Mouse (Mus musculus): ENCODE data around the gene Atxn1. TPM values are rescaled to one million over a fixed set of nuclear protein-coding genes. Genes with fewer than 3 reads are reported as not detected.
A peak's percentile ranks its signal among the peaks of the same experiment; 100 is the strongest.

Gene Atxn1
- total and polyA plus RNA-seq, 3 experiments: 9.4 to 61.0 (median 25.0) TPM

- peaks cover 85% of the 10 kb centered on the region for H3K36me3 ChIP-seq (replicated peaks)
- H3K9me3 ChIP-seq (replicated peaks): no peaks in the 10 kb centered on the region
- ATAC-seq (ENCODE audit: extremely low read depth, insufficient number of reproducible peaks, low FRiP score, poor library complexity, severe bottlenecking) (no peak), DNase-seq (ENCODE audit: low spot score) (no peak)
- no peaks in the 10 kb centered on the region for H3K27me3 ChIP-seq (ENCODE audit: insufficient read depth, low read length)
- no peak for TF ChIP-seq POLR2AphosphoS5 (IDR thresholded peaks at IDR 0.05; ENCODE audit: insufficient replicate concordance, low read depth, low read length)
- TF ChIP-seq TAL1 (conservative IDR thresholded peaks at IDR 0.05; ENCODE audit: low read depth, low read length): no peak
- TF ChIP-seq GATA1 (IDR thresholded peaks at IDR 0.05; ENCODE audit: borderline replicate concordance, low read length): no peak
- TF ChIP-seq GATA2 (IDR thresholded peaks at IDR 0.05; ENCODE audit: borderline replicate concordance, low read depth, low read length): no peak
- TF ChIP-seq CTCF (IDR thresholded peaks at IDR 0.05; ENCODE audit: low read depth, low read length): no peak
- H3K4me1 ChIP-seq (ENCODE audit: insufficient read depth, low read depth, low read length): peaks cover 77% of the 10 kb centered on the region
- H3K4me3 ChIP-seq (ENCODE audit: low read depth, low read length): no peak overlapping the region; the same call in 1 of the 2 replicates
Observed at GRCm38 (mm10) chr13:45516501-45517393, 448.1 kb downstream of the Atxn1 start.

- Histone ChIP-seq H3K4me3 (ENCODE audit: low read depth, low read length) (peak overlapping the region; percentile 24; the same call in 1 of the 2 replicates), H3K9me3 (replicated peaks) (no peaks in the 10 kb centered on the region), H3K27me3 (ENCODE audit: insufficient read depth, low read length) (no peaks in the 10 kb centered on the region), H3K4me1 (ENCODE audit: insufficient read depth, low read depth, low read length) (peaks cover 86% of the 10 kb centered on the region), H3K36me3 (replicated peaks) (peaks cover 81% of the 10 kb centered on the region)
- TF ChIP-seq TAL1 (conservative IDR thresholded peaks at IDR 0.05; ENCODE audit: low read depth, low read length) (no peak), POLR2AphosphoS5 (IDR thresholded peaks at IDR 0.05; ENCODE audit: insufficient replicate concordance, low read depth, low read length) (no peak), GATA2 (IDR thresholded peaks at IDR 0.05; ENCODE audit: borderline replicate concordance, low read depth, low read length) (no peak), CTCF (IDR thresholded peaks at IDR 0.05; ENCODE audit: low read depth, low read length) (no peak), GATA1 (IDR thresholded peaks at IDR 0.05; ENCODE audit: borderline replicate concordance, low read length) (no peak)
- DNase-seq (ENCODE audit: low spot score): no peak
- ATAC-seq (ENCODE audit: extremely low read depth, insufficient number of reproducible peaks, low FRiP score, poor library complexity, severe bottlenecking): no peak
Observed at GRCm38 (mm10) chr13:45514832-45515422, 449.9 kb downstream of the Atxn1 start.

- no peak for DNase-seq (ENCODE audit: low spot score)
- peaks cover 91% of the 10 kb centered on the region for H3K4me1 ChIP-seq (ENCODE audit: insufficient read depth, low read depth, low read length)
- H3K4me3 ChIP-seq (ENCODE audit: low read depth, low read length): peak overlapping the region; percentile 65
- no peak for ATAC-seq (ENCODE audit: extremely low read depth, insufficient number of reproducible peaks, low FRiP score, poor library complexity, severe bottlenecking)
- H3K27me3 ChIP-seq (ENCODE audit: insufficient read depth, low read length): no peaks in the 10 kb centered on the region
- TF ChIP-seq TAL1 (conservative IDR thresholded peaks at IDR 0.05; ENCODE audit: low read depth, low read length) (0 out of 2 replicates have a peak, but pooled peaks have one; percentile 10), CTCF (IDR thresholded peaks at IDR 0.05; ENCODE audit: low read depth, low read length) (no peak), POLR2AphosphoS5 (IDR thresholded peaks at IDR 0.05; ENCODE audit: insufficient replicate concordance, low read depth, low read length) (no peak)
- peaks cover 79% of the 10 kb centered on the region for H3K36me3 ChIP-seq (replicated peaks)
- no peaks in the 10 kb centered on the region for H3K9me3 ChIP-seq (replicated peaks)
Observed at GRCm38 (mm10) chr13:45514115-45514514, 450.7 kb downstream of the Atxn1 start.

- DNase-seq (ENCODE audit: low spot score) (peak; percentile 52), ATAC-seq (ENCODE audit: extremely low read depth, insufficient number of reproducible peaks, low FRiP score, poor library complexity, severe bottlenecking) (peak; percentile 17)
- Histone ChIP-seq H3K4me1 (ENCODE audit: insufficient read depth, low read depth, low read length) (peaks cover 91% of the 10 kb centered on the region), H3K4me3 (ENCODE audit: low read depth, low read length) (peak overlapping the region; percentile 65), H3K36me3 (replicated peaks) (peaks cover 71% of the 10 kb centered on the region), H3K27me3 (ENCODE audit: insufficient read depth, low read length) (no peaks in the 10 kb centered on the region), H3K9me3 (replicated peaks) (no peaks in the 10 kb centered on the region)
- TF ChIP-seq POLR2AphosphoS5 (IDR thresholded peaks at IDR 0.05; ENCODE audit: insufficient replicate concordance, low read depth, low read length): no peak
- no peak for TF ChIP-seq CTCF (IDR thresholded peaks at IDR 0.05; ENCODE audit: low read depth, low read length)
- TF ChIP-seq GATA1 (IDR thresholded peaks at IDR 0.05; ENCODE audit: borderline replicate concordance, low read length): no peak
- no peak for TF ChIP-seq TAL1 (conservative IDR thresholded peaks at IDR 0.05; ENCODE audit: low read depth, low read length)
- TF ChIP-seq GATA2 (IDR thresholded peaks at IDR 0.05; ENCODE audit: borderline replicate concordance, low read depth, low read length): no peak
Observed at GRCm38 (mm10) chr13:45513009-45513984, 451.5 kb downstream of the Atxn1 start.

- peak; percentile 31 for ATAC-seq (ENCODE audit: extremely low read depth, insufficient number of reproducible peaks, low FRiP score, poor library complexity, severe bottlenecking)
- Histone ChIP-seq H3K36me3 (replicated peaks) (peaks cover 63% of the 10 kb centered on the region), H3K4me3 (ENCODE audit: low read depth, low read length) (peak overlapping the region; percentile 65; the same call in 1 of the 2 replicates), H3K27me3 (ENCODE audit: insufficient read depth, low read length) (no peaks in the 10 kb centered on the region), H3K4me1 (ENCODE audit: insufficient read depth, low read depth, low read length) (peaks cover 87% of the 10 kb centered on the region), H3K9me3 (replicated peaks) (no peaks in the 10 kb centered on the region)
- peak; percentile 59 for DNase-seq (ENCODE audit: low spot score)
- TF ChIP-seq CTCF (IDR thresholded peaks at IDR 0.05; ENCODE audit: low read depth, low read length): no peak
- TF ChIP-seq GATA1 (IDR thresholded peaks at IDR 0.05; ENCODE audit: borderline replicate concordance, low read length): no peak
- TF ChIP-seq POLR2AphosphoS5 (IDR thresholded peaks at IDR 0.05; ENCODE audit: insufficient replicate concordance, low read depth, low read length): no peak
- no peak for TF ChIP-seq GATA2 (IDR thresholded peaks at IDR 0.05; ENCODE audit: borderline replicate concordance, low read depth, low read length)
- TF ChIP-seq TAL1 (conservative IDR thresholded peaks at IDR 0.05; ENCODE audit: low read depth, low read length): no peak
Observed at GRCm38 (mm10) chr13:45512531-45512930, 452.3 kb downstream of the Atxn1 start.
